Mouse (Mus musculus) right cerebral cortex, adult 18-20 months (tissue): ENCODE measurements at regions not wholly inside any gene's neighbourhood (a gene's known extent, or its start where the extent isn't known, plus 50 kb on each side); places are given as distances from the start of the nearest gene placed in this dataset.

ENCODE experiments used
- DNase-seq: peaks from one replicate; pipeline ENCODE4 v3.0.0; 2022; ENCODE audit warnings: mixed read lengths

- DNase-seq, result no peak
Observed at GRCm38 (mm10) chr1:69746575-69747290, 59.7 kb upstream of the Ikzf2 start.

- no peak for DNase-seq
Observed at GRCm38 (mm10) chr1:69752724-69753123, 65.7 kb upstream of the Ikzf2 start.

DNA sequence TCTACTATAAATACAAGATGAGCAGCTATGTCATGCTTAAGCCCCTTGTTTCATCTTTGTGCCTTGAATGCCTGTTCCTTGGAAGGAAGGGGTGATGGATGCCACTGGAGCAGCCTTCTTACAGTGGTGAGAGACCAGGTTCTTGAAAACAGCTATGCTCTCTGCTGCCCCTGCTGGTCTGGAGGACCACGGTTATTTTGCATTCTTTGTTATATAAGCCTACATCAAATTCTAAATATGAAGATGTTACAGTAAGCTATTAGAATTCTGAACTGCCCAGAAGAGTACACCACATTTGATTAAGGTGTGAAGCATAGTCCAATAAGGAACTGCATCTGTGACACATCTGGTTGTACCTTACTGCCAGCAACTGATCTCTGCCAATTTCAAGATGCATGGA is 69.1 kb upstream of the Spag16 start:
- DNase-seq, result no peak

GRCm38 (mm10) chr1:69759544-69759943 is 67.2 kb upstream of the Spag16 start:
- DNase-seq, result peak; percentile 10

- DNase-seq, result no peak
Observed at GRCm38 (mm10) chr1:69768714-69769113, 58.1 kb upstream of the Spag16 start.

- no peak for DNase-seq
Observed at GRCm38 (mm10) chr1:69770209-69770608, 56.6 kb upstream of the Spag16 start.

- no peak for DNase-seq
Observed at GRCm38 (mm10) chr1:69771436-69771835, 55.3 kb upstream of the Spag16 start.

GRCm38 (mm10) chr1:69775589-69775988 is 51.2 kb upstream of the Spag16 start:
- no peak for DNase-seq
